Mouse (Mus musculus) limb, embryonic 14.5 days (tissue): ENCODE data around the gene Sfmbt1. TPM values are rescaled to one million over a fixed set of nuclear protein-coding genes. Genes with fewer than 3 reads are reported as not detected.
A peak's percentile ranks its signal among the peaks of the same experiment; 100 is the strongest.

Experiments
- ATAC-seq: fragments of 200-750 bp; cut with Nextera tagmentation; 2 replicates; pipeline ENCODE4 v1.8.0; 2017; ENCODE audit warnings: low read depth, moderate number of reproducible peaks, moderate TSS enrichment; ENCODE audit not compliant: low FRiP score
- DNase-seq: peaks from one replicate; pipeline ENCODE4 v3.0.0-alpha.2; 2015; ENCODE audit warnings: low spot score
- H3K27ac ChIP-seq: fragments of 300-500 bp; sonication (generic); replicated peaks from 2 replicates; pipeline ENCODE4 v1.5.1; 2014; ENCODE audit warnings: low read depth, mild to moderate bottlenecking, low read length, moderate library complexity, mixed read lengths
- H3K27me3 ChIP-seq: fragments of 300-500 bp; sonication (generic); 2 replicates; pipeline ENCODE4 v1.6.1; 2014; ENCODE audit warnings: low read length, mixed read lengths; ENCODE audit not compliant: control insufficient read depth, insufficient read depth
- H3K36me3 ChIP-seq: fragments of 300-500 bp; sonication (generic); 2 replicates; pipeline ENCODE4 v1.6.1; 2014; ENCODE audit warnings: mild to moderate bottlenecking, low read length, moderate library complexity, mixed read lengths; ENCODE audit not compliant: control insufficient read depth, insufficient read depth
- H3K4me1 ChIP-seq: fragments of 300-500 bp; sonication (generic); 2 replicates; pipeline ENCODE4 v1.6.1; 2014; ENCODE audit warnings: antibody characterized with exemption, low read length, mixed read lengths; ENCODE audit not compliant: control insufficient read depth, insufficient read depth
- H3K4me2 ChIP-seq: fragments of 300-500 bp; sonication (generic); replicated peaks from 2 replicates; pipeline ENCODE4 v1.6.1; 2014; ENCODE audit warnings: low read depth, mild to moderate bottlenecking, low read length, moderate library complexity; ENCODE audit not compliant: severe bottlenecking
- H3K4me3 ChIP-seq: fragments of 300-500 bp; sonication (generic); replicated peaks from 2 replicates; pipeline ENCODE4 v1.5.1; 2014; ENCODE audit warnings: low read length
- H3K9ac ChIP-seq: fragments of 300-500 bp; sonication (generic); 2 replicates; pipeline ENCODE4 v1.6.1; 2014; ENCODE audit warnings: mild to moderate bottlenecking, low read depth, low read length, moderate library complexity; ENCODE audit not compliant: severe bottlenecking
- H3K9me3 ChIP-seq: fragments of 300-500 bp; sonication (generic); 2 replicates; pipeline ENCODE4 v1.6.1; 2016; ENCODE audit warnings: low read length; ENCODE audit not compliant: control insufficient read depth
- POLR2A ChIP-seq: fragments of 200-500 bp; IDR thresholded peaks from 2 replicates; pipeline ENCODE4 v1.8.0; 2012; ENCODE audit warnings: inconsistent platforms, mild to moderate bottlenecking, moderate library complexity, borderline replicate concordance; ENCODE audit not compliant: insufficient read depth, insufficient read length; ENCODE audit errors: extremely low read depth
- WGBS: fragments of 180-500 bp; shearing (Covaris S2); extraction: QIAGEN DNeasy Blood & Tissue Kit; methylation state at CpG from one replicate; pipeline ENCODE4 v1.1.7; 2014; 5-methylcytosine and 5-hydroxymethylcytosine counted together
- polyA plus RNA-seq, 2 experiments: library from polyadenylated mRNA; depleted of rRNA in 1 of 2; stranded (reverse) in 1 of 2; unstranded in 1 of 2; fragments of >200 nt; fragmentation: Nextera tagmentation in 1 of 2; extraction: Ambion mirVana in 1 of 2; gene quantifications; 2 replicates each; pipeline versions ENCODE4 v1.2.1 to v1.2.3; 2012 to 2014

The Sfmbt1 gene
- polyA plus RNA-seq, 2 experiments, result 7.7 to 14.0 TPM

GRCm38 (mm10) chr14:30734665-30735064, 20.0 kb downstream of the Sfmbt1 start:
- H3K9ac ChIP-seq, result no peak overlapping the region
- H3K4me1 ChIP-seq, result no peaks in the 10 kb centered on the region
- no peaks in the 10 kb centered on the region for H3K27me3 ChIP-seq
- H3K36me3 ChIP-seq, result no peaks in the 10 kb centered on the region
- no peak overlapping the region for H3K4me2 ChIP-seq
- no peak for ATAC-seq
- 96% methylated on average over 5 of the region's 5 CpGs for WGBS
- no peaks in the 10 kb centered on the region for H3K9me3 ChIP-seq
- no peak for TF ChIP-seq POLR2A
- no peak for DNase-seq
- H3K27ac ChIP-seq, result no peak overlapping the region
- no peak overlapping the region for H3K4me3 ChIP-seq

- no peak for TF ChIP-seq POLR2A
- no peaks in the 10 kb centered on the region for H3K9me3 ChIP-seq
- H3K27me3 ChIP-seq, result no peaks in the 10 kb centered on the region
- WGBS, result 69% methylated on average over 3 of the region's 3 CpGs
- DNase-seq, result no peak
- no peaks in the 10 kb centered on the region for H3K36me3 ChIP-seq
- H3K4me1 ChIP-seq, result no peaks in the 10 kb centered on the region
- no peak overlapping the region for H3K4me2 ChIP-seq
- H3K4me3 ChIP-seq, result no peak overlapping the region
- no peak for ATAC-seq
- H3K9ac ChIP-seq, result no peak overlapping the region
- H3K27ac ChIP-seq, result no peak overlapping the region
These were observed 21.2 kb downstream of the Sfmbt1 start for GRCm38 (mm10) chr14:30735810-30736209.

DNA sequence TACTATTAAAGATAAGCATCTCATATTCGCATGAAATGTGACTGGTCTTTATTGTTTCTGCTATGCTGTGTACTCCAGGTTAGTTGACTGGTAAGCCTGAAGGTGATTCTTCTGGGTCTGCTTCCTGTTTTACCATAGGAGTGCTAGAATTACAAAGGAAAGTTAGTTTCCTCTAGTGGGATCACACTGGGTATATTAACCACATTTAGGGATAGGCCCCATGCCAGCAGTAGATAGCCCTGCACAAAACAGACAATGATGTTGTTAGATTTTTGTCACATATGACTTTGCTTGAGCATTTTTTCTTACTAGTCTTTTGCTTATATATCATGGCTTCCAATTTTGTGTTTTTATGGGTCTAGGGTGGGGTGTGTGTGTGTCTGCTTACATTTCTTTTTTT, 21.8 kb downstream of the Sfmbt1 start:
- Histone ChIP-seq H3K4me2 (no peak overlapping the region), H3K36me3 (no peaks in the 10 kb centered on the region), H3K4me3 (no peak overlapping the region), H3K27me3 (no peaks in the 10 kb centered on the region), H3K9me3 (no peaks in the 10 kb centered on the region), H3K4me1 (no peaks in the 10 kb centered on the region), H3K27ac (no peak overlapping the region), H3K9ac (no peak overlapping the region)
- DNase-seq, result no peak
- TF ChIP-seq POLR2A, result no peak
- WGBS, result 80% methylated on average over 1 of the region's 1 CpGs
- no peak for ATAC-seq

GRCm38 (mm10) chr14:30743891-30744290, 29.2 kb downstream of the Sfmbt1 start:
- ATAC-seq, result no peak
- 61% methylated on average over 3 of the region's 3 CpGs for WGBS
- H3K36me3 ChIP-seq, result 0 out of 2 replicates have a peak, but pooled peaks cover 3% of the 10 kb centered on the region

GRCm38 (mm10) chr14:30746160-30746559, 31.5 kb downstream of the Sfmbt1 start:
- no peaks in the 10 kb centered on the region for H3K4me1 ChIP-seq

More at GRCm38 (mm10) chr14:30743891-30744290, 29.2 kb downstream of the Sfmbt1 start:
- Histone ChIP-seq H3K9me3 (no peaks in the 10 kb centered on the region), H3K4me2 (no peak overlapping the region), H3K4me3 (no peak overlapping the region), H3K27ac (no peak overlapping the region), H3K9ac (no peak overlapping the region), H3K4me1 (no peaks in the 10 kb centered on the region), H3K27me3 (no peaks in the 10 kb centered on the region)
- no peak for TF ChIP-seq POLR2A
- no peak for DNase-seq

GRCm38 (mm10) chr14:30757239-30757638, 42.6 kb downstream of the Sfmbt1 start:
- no peak overlapping the region for H3K9ac ChIP-seq
- ATAC-seq (no peak), DNase-seq (no peak)
- TF ChIP-seq POLR2A, result no peak
- no peaks in the 10 kb centered on the region for H3K4me1 ChIP-seq
- no peaks in the 10 kb centered on the region for H3K27me3 ChIP-seq
- no peaks in the 10 kb centered on the region for H3K9me3 ChIP-seq
- no peaks in the 10 kb centered on the region for H3K36me3 ChIP-seq
- no peak overlapping the region for H3K4me3 ChIP-seq
- no peak overlapping the region for H3K4me2 ChIP-seq
- H3K27ac ChIP-seq, result no peak overlapping the region
- 81% methylated on average over 3 of the region's 3 CpGs for WGBS

More at GRCm38 (mm10) chr14:30746160-30746559, 31.5 kb downstream of the Sfmbt1 start:
- no peak overlapping the region for H3K4me2 ChIP-seq
- H3K36me3 ChIP-seq, result 0 out of 2 replicates have a peak, but pooled peaks cover 3% of the 10 kb centered on the region
- H3K27me3 ChIP-seq, result no peaks in the 10 kb centered on the region
- no peaks in the 10 kb centered on the region for H3K9me3 ChIP-seq
- H3K27ac ChIP-seq, result no peak overlapping the region
- no peak overlapping the region for H3K9ac ChIP-seq
- TF ChIP-seq POLR2A, result no peak
- peak; percentile 9 for DNase-seq
- no peak overlapping the region for H3K4me3 ChIP-seq
- ATAC-seq, result no peak
- 75% methylated on average over 1 of the region's 1 CpGs for WGBS
